Mouse (Mus musculus) c-Kit-positive CD71-negative TER-119-negative erythroid progenitor cells, embryonic 14.5 days (primary cell): ENCODE results near the gene Rab3a.
A peak's percentile ranks its signal among the peaks of the same experiment; 100 is the strongest.

Experiments
- DNase-seq: peaks from one replicate; pipeline ENCODE4 v3.0.0-alpha.2; 2013; ENCODE audit warnings: low read depth

Gene Rab3a

DNA sequence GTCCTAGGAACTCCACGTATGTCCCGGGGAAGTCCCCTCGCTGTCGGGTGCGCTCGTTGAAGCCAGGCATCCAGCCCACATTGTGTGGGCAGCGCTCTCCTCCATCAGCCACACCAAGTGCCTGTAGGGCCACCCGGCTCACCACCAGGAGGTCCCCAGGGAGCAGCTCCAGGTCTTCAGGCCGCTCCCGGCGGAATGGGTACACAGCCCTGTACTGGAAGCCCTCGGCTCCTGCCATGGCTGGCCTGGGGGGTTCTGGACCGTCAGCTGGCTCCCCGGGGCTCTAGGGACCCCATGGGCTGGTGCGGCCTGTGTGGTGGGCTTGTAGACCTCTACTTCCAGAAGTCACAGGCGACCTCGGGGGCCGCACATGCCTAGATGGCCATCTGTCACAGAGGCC is 20.3 kb downstream of the Rab3a start:
- DNase-seq: no peak

DNA sequence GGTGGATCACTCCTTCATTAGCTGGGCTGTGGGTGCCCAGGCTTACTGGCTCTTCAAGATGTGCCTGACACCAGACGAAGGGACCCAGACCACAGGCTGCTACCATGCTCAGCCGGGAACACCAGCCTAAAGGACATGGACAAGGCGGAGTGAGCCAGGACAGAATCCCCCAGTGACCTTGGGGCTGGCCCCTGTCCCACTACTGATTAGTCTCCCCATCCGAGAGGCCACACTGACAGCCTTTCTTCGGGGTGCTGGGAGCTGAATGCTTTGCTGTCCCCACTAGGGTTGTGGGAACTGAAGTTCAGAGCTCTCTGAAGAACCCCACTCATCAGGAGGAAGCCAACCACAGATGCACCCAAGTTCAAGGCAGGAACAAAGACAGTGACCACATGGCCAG is 20.7 kb downstream of the Rab3a start:
- no peak for DNase-seq

- no peak for DNase-seq
These were observed 21.5 kb downstream of the Rab3a start for GRCm38 (mm10) chr8:70775851-70776495.

- DNase-seq: peak; percentile 94
These were observed 22.3 kb downstream of the Rab3a start, which contains the start of gene Pik3r2 for GRCm38 (mm10) chr8:70776496-70777444. Pik3r2 (minus strand) TSS chr8:70776713.

GRCm38 (mm10) chr8:70780093-70780492 is 25.6 kb downstream of the Rab3a start:
- no peak for DNase-seq

DNA sequence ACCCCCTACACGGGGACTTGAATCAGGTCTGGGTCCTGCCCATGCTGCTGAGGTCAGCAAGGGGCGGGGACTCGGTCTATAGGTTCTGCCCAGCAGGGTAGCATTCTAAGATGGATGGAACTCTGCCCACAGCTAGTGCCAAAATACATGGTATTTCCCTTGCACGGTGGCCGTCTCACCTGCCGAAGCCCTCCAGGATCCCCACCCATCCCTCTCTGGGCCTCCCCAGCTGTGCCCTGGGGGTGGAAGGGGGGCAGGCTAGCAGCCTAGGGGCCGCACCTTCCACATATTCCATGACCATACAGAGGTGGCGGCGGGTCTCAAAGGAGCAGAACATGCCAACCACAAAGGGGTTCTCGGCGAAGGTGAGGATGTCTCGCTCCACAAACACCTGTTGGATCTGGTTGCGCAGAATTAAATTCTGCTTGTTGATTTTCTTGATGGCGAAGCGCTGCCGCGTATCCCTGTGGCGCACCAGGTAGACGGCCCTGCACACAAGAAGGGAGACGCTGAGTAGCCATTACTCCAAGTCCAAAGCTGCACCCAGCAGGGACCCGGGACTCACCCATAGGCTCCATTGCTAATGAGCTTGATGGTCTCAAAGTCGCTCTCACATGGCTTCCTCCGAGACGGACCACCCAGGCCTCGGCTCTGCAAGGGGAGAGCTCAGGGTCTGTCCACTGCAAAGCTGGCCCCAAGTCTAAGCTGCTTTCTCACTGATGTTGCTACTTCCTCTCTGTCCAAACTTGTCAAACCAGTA is 32.0 kb downstream of the Rab3a start:
- DNase-seq: no peak

- DNase-seq: no peak
These were observed 32.6 kb downstream of the Rab3a start for GRCm38 (mm10) chr8:70787051-70787445.

DNA sequence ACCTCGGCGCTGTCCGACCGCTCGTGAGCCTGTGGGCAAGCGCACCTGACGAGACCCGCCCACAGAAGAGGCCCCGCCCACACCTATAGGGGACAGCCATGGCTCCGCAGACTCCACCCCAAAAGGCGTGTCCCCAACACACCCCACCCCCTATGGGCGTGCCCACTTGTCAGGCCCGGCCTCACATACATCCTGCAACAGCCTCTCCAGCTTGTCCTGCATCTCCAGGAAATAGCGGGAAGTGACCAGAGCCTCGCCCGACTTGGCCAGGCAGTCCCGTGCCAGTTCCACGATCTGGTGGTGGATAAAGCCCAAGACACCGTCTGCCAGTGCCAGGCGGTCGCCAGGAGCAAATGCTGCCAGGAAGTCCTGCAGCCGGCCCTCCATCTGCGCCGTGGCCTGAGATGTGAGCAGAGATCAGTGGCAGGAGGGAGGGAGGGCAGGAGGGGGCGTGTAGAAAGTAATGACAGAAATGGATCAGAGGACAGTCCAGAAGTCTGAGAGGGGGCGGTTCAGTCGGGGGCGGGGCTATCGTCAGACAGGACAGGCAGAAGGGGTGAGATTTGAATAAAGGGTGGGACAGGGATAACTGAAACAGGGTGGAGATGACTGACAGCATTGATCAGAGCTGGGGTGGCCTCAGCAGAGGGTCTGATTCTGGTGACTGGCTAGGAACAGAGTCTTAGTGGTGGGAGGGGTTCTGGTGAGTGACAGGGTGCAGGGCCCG is 33.6 kb downstream of the Rab3a start:
- DNase-seq: no peak

GRCm38 (mm10) chr8:70789046-70789445 is 34.6 kb downstream of the Rab3a start:
- no peak for DNase-seq

DNA sequence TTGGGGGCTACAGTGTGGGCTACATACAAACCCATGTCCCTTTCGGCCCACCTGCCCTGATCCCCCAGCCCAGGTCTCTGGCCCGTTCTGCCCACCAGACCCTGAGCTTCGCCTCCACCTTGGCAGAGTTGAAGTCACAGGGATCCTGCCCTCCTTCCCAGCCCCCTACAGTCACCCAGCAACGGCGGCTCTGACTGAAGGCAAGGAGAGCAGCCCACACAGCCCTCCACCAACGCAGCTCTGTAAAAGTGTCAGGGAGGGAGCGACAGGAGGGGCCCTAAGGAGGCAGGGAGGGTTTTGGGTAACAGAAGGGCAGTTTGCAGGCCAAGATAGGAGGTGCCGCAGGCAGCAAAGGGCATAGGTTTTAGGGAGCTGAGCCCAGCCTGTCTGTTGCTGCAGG is 36.4 kb downstream of the Rab3a start:
- DNase-seq: no peak

DNA sequence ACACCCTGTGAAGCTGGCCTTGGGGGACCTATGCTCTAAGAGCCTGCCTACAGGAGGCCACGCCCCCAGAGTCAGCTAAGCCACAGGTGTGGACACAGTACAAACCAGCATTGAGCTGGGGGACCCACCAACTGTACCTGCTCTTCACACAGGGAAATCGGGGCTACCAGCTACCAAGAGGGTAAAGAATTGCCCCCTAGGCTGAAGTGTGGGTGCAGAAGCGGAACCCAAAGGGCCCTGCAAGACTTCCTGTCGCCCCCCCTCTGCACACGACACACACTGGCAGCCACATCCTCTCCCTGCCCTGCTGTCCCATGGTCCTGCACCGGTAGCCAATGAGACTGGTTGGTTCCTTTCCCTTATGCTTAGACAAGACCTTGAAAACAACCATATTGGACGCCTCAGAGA is 36.8 kb downstream of the Rab3a start:
- no peak for DNase-seq

DNA sequence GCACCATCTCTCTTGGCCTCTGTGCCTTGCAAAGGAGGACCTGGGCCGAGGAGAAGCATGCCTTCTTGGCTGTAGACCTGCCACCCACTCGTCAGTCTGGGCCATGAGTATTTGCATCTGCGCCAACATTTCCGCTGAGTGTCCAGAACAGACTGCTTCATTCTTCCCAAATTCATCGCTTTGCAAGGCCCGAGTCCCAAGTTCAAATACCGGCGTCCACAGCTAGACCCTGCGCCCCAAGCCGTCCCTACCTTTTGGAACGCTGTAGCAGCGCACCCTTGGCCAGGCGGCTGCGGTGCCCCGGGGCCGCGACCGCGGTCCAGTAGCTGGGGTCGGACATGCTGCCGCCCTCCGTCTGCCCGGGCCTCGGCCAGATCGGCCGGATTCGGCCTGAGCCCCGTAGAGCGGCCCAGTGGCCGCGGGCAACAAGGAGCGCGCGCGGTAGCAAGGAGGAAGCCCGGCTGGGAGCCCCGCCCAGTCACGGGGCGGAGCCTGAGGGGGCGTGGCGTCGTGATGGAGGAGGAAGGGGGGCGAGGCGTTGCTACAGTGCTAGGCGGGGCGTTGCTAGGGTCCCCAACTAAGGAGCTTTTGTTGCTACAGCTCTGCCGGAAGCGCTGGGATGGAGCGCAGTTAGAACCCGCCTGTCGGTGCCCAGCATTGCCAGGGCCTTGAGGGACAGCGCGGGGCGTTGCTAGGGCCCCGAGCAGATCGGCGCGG is 37.7 kb downstream of the Rab3a start:
- DNase-seq: peak; percentile 95

GRCm38 (mm10) chr8:70792700-70793099 is 38.2 kb downstream of the Rab3a start:
- peak; percentile 49 for DNase-seq

DNA sequence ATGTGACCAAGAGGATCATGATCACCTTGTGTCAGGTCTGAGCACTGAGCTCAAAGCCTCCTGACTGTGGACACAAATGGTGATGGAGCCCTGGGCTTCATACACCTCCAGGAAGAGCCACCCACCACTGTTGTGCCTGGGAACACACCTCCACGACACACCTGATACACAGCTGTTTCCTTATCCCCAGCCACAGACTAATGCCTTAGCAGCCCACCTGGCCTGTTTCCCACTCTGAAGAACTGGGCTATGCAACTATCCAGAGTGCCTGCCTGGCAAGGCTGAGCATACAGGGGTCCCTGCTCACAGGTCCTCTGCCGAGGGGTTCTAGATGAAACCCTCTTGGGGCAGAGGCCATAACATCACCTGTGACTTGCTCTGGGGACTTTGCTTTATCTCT is 39.7 kb downstream of the Rab3a start:
- no peak for DNase-seq

DNA sequence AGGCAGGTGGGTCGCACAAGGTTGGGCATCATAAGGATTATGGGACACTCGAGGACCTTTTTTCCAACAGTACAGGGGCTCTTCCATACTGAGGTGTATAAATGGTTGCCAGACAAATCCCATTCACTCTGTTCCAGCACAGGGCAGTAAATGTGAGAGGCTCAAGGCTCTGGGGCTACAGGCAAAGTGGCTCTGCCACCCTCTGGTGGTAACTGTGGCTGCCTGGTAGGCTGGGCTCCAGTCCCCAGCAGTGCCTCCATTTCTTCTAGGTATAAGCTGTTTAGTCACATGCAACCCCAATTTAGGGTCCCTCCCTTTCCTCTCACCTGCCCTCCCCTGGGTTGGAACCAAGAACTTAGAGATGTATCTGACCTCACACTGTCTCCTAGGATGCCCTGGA is 40.9 kb downstream of the Rab3a start:
- DNase-seq: no peak

DNA sequence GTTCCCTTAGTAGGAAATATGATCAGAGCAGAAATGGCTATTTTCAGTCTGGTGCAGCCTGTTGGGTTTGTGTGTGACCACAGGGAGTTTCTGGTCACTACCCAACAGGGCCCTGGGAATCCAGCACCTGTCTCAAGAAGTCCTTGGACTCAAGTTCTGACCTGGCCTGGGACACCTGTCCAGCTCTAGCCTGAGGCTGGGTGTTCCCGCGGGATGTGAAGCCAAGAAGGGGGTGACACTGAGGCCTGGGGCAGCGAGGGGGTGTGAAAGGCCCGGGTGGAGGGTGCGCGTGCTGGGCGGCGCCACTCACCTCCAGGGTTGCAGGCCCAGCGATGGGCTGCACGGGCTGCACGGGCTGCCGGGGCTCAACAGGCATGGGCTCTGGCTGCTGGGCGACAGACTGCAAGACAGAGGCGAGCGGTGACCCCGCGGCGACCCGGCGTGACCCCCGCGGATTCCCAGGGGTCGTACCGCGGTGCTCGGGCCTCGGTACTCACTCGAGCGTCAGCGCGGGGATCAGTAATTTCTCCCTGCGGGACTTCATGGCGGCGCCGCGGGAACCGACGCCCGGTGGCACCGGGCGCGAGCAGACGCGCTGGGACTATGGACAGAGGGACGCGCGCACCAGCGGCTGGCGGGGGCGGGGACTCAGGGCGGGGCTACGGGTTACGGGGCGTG is 42.1 kb downstream of the Rab3a start:
- DNase-seq: no peak

- DNase-seq: peak; percentile 85
These were observed 42.9 kb downstream of the Rab3a start for GRCm38 (mm10) chr8:70797081-70798070.

- DNase-seq: no peak
These were observed 43.8 kb downstream of the Rab3a start for GRCm38 (mm10) chr8:70798281-70798680.

- no peak for DNase-seq
These were observed 46.2 kb downstream of the Rab3a start for GRCm38 (mm10) chr8:70800648-70801047.
